Mouse (Mus musculus) spleen, adult 2 months (tissue): ENCODE measurements at regions not wholly inside any gene's neighbourhood (a gene's known extent, or its start where the extent isn't known, plus 50 kb on each side); places are given as distances from the start of the nearest gene placed in this dataset.

Experiments
- CTCF ChIP-seq: fragments of 200-500 bp; IDR thresholded peaks from 2 replicates; pipeline ENCODE4 v1.5.1; 2011; ENCODE audit warnings: mild to moderate bottlenecking, inconsistent platforms; ENCODE audit not compliant: insufficient read depth, insufficient read length, insufficient replicate concordance; ENCODE audit errors: extremely low read depth
- POLR2A ChIP-seq: fragments of 200-500 bp; IDR thresholded peaks from 2 replicates; pipeline ENCODE4 v1.6.1; 2011; ENCODE audit warnings: low read depth, low read length, inconsistent platforms

- no peak for TF ChIP-seq CTCF
- no peak for TF ChIP-seq POLR2A
Measured at GRCm38 (mm10) chr11:89213204-89213603, 88.9 kb downstream of the Nog start.
